25 mouse cellular contexts compared by ENCODE assay signal in genomic region chr15:51469895-51470294, GRCm38 (mm10).
"Had no signal": no experiment of that assay in that cellular context is flagged by ENCODE, and none has a peak within 500 bp of the region (broad histone marks: within the 10 kb centered on the region; RNA-seq: fewer than 3 reads in every experiment).

No protein-coding gene starts in this region.

- H3K4me2 ChIP-seq: heart, embryonic 11.5 days; heart, embryonic 13.5 days; heart, embryonic 15.5 days; hindbrain, embryonic 13.5 days; hindbrain, embryonic 15.5 days; limb, embryonic 13.5 days; limb, embryonic 15.5 days; liver, embryonic 12.5 days had no signal

- H3K4me1 ChIP-seq: heart, embryonic 13.5 days; heart, embryonic 15.5 days; hindbrain, embryonic 13.5 days; hindbrain, embryonic 15.5 days; limb, embryonic 13.5 days; limb, embryonic 15.5 days; liver, embryonic 12.5 days had no signal

- DNase-seq: gastrocnemius, postnatal 14 days; gastrocnemius, postnatal 36 days; heart, adult 11 months; heart, adult 2 months; heart, postnatal 14 days; heart, postnatal 36 days; kidney, adult 18-20 months; kidney, adult 8-10 months; kidney, postnatal 10 days; kidney, postnatal 25 days; kidney, postnatal 4 days; layer of hippocampus, adult 9-11 months; layer of hippocampus, postnatal 36 days; left cerebral cortex, postnatal 4 days had no signal

- H3K27me3 ChIP-seq: heart, embryonic 13.5 days; heart, embryonic 15.5 days; hindbrain, embryonic 13.5 days; hindbrain, embryonic 15.5 days; limb, embryonic 13.5 days; limb, embryonic 15.5 days; liver, embryonic 12.5 days had no signal

- H3K4me3 ChIP-seq: heart, adult 2 months; heart, embryonic 13.5 days; heart, embryonic 15.5 days; hindbrain, embryonic 13.5 days; hindbrain, embryonic 15.5 days; limb, embryonic 13.5 days; limb, embryonic 15.5 days; liver, embryonic 12.5 days had no signal

- H3K27ac ChIP-seq: heart, adult 2 months; heart, embryonic 13.5 days; heart, embryonic 15.5 days; hindbrain, embryonic 13.5 days; hindbrain, embryonic 15.5 days; hindbrain, postnatal 0 days; limb, embryonic 13.5 days; limb, embryonic 15.5 days; liver, embryonic 12.5 days; liver, embryonic 14.5 days had no signal

- H3K9me3 ChIP-seq: heart, embryonic 13.5 days; heart, embryonic 15.5 days; hindbrain, embryonic 13.5 days; hindbrain, embryonic 15.5 days; limb, embryonic 13.5 days; limb, embryonic 15.5 days; liver, embryonic 12.5 days had no signal

- H3K9ac ChIP-seq: heart, embryonic 13.5 days; heart, embryonic 15.5 days; hindbrain, embryonic 13.5 days; hindbrain, embryonic 15.5 days; limb, embryonic 13.5 days; limb, embryonic 15.5 days; liver, embryonic 12.5 days; liver, embryonic 14.5 days had no signal

- ATAC-seq: hindbrain, postnatal 0 days; intestine, postnatal 0 days; liver, embryonic 12.5 days had no signal

- H3K36me3 ChIP-seq: heart, embryonic 13.5 days; heart, embryonic 15.5 days; hindbrain, embryonic 13.5 days; hindbrain, embryonic 15.5 days; limb, embryonic 13.5 days; limb, embryonic 15.5 days; liver, embryonic 12.5 days had no signal
